Mouse (Mus musculus) G1E (cell line): Measurements from ENCODE around the gene Ncoa3.

Experiments used
- CTCF ChIP-seq: IDR thresholded peaks from 2 replicates; pipeline ENCODE4 v1.5.1; 2012; ENCODE audit warnings: low read depth, low read length, inconsistent platforms, mixed read lengths
- GATA2 ChIP-seq: IDR thresholded peaks from 2 replicates; pipeline ENCODE4 v1.6.1; 2012; ENCODE audit warnings: low read depth, low read length, inconsistent platforms, borderline replicate concordance

GRCm38 (mm10) chr2:166018769-166019168 is 26.3 kb downstream of the Ncoa3 start:
- TF ChIP-seq CTCF, result no peak
- no peak for TF ChIP-seq GATA2
